Mouse (Mus musculus) liver, embryonic 14.5 days (tissue): ENCODE data around the gene Csk. TPM values are rescaled to one million over a fixed set of nuclear protein-coding genes. Genes with fewer than 3 reads are reported as not detected.

Experiments used
- ATAC-seq: fragments of 200-750 bp; cut with Nextera tagmentation; 2 replicates; pipeline ENCODE4 v1.8.0; 2017; ENCODE audit warnings: moderate number of reproducible peaks, mild to moderate bottlenecking, moderate library complexity; ENCODE audit not compliant: insufficient read depth
- DNase-seq, 3 experiments: peaks; one replicate each; pipeline ENCODE4 v3.0.0-alpha.2; 2012 to 2013; ENCODE audit warnings: low read depth in 3 of 3, low spot score in 3 of 3
- H3K27ac ChIP-seq: fragments of 300-500 bp; sonication (generic); 2 replicates; pipeline ENCODE4 v1.5.1; 2014; ENCODE audit warnings: moderate library complexity, mild to moderate bottlenecking, control low read depth, inconsistent platforms
- H3K27me3 ChIP-seq: fragments of 300-500 bp; sonication (generic); 2 replicates; pipeline ENCODE4 v1.6.1; 2014; ENCODE audit warnings: mild to moderate bottlenecking, low read length, moderate library complexity; ENCODE audit not compliant: control insufficient read depth, insufficient read depth
- H3K36me3 ChIP-seq: fragments of 300-500 bp; sonication (generic); replicated peaks from 2 replicates; pipeline ENCODE4 v1.6.1; 2014; ENCODE audit warnings: low read depth; ENCODE audit not compliant: control insufficient read depth, insufficient read depth
- H3K4me1 ChIP-seq, 2 experiments: fragments of 200-500 bp in 1 of 2; fragments of 300-500 bp in 1 of 2; sonication (generic) in 1 of 2; replicated peaks; 2 replicates each; pipeline ENCODE4 v1.6.1; 2012 to 2014; ENCODE audit warnings: antibody characterized with exemption in 1 of 2, inconsistent platforms in 1 of 2, low read length in 1 of 2; ENCODE audit not compliant: control insufficient read depth in 2 of 2, insufficient read depth in 2 of 2
- H3K4me2 ChIP-seq: fragments of 300-500 bp; sonication (generic); 2 replicates; pipeline ENCODE4 v1.6.1; 2014; ENCODE audit warnings: low read depth, mild to moderate bottlenecking, control low read depth, moderate library complexity
- H3K4me3 ChIP-seq, 2 experiments: fragments of 200-500 bp in 1 of 2; fragments of 300-500 bp in 1 of 2; sonication (generic) in 1 of 2; 2 replicates each; pipeline ENCODE4 v1.5.1; 2012 to 2014; ENCODE audit warnings: low read depth in 2 of 2, low read length in 2 of 2, mild to moderate bottlenecking in 2 of 2, control low read depth in 1 of 2, inconsistent platforms in 1 of 2, moderate library complexity in 1 of 2; ENCODE audit not compliant: insufficient read depth in 1 of 2
- H3K9ac ChIP-seq: fragments of 300-500 bp; sonication (generic); replicated peaks from 2 replicates; pipeline ENCODE4 v1.6.1; 2014; ENCODE audit warnings: mild to moderate bottlenecking, control low read depth, moderate library complexity
- H3K9me3 ChIP-seq: fragments of 300-500 bp; sonication (generic); 2 replicates; pipeline ENCODE4 v1.6.1; 2016; ENCODE audit warnings: low read length, mixed read lengths; ENCODE audit not compliant: control insufficient read depth
- CTCF ChIP-seq: IDR thresholded peaks from 2 replicates; pipeline ENCODE4 v1.5.1; 2016; ENCODE audit warnings: antibody characterized with exemption, low read depth, control low read depth
- EP300 ChIP-seq: IDR thresholded peaks from 2 replicates; pipeline ENCODE4 v1.6.1; 2016; ENCODE audit warnings: antibody characterized with exemption, low read depth
- WGBS: fragments of 180-500 bp; shearing (Covaris S2); extraction: QIAGEN DNeasy Blood & Tissue Kit; methylation state at CpG from one replicate; pipeline ENCODE4 v1.1.7; 2014; ENCODE audit not compliant: insufficient replicate concordance; 5-methylcytosine and 5-hydroxymethylcytosine counted together
- polyA plus RNA-seq, 2 experiments: library from polyadenylated mRNA; depleted of rRNA in 1 of 2; stranded (reverse) in 1 of 2; unstranded in 1 of 2; fragments of >200 nt; fragmentation: Nextera tagmentation in 1 of 2; extraction: Ambion mirVana in 1 of 2; gene quantifications; 2 replicates each; pipeline versions ENCODE4 v1.2.1 to v1.2.3; 2012 to 2014

Csk gene
- polyA plus RNA-seq, 2 experiments: 11.1 to 26.3 TPM

DNA sequence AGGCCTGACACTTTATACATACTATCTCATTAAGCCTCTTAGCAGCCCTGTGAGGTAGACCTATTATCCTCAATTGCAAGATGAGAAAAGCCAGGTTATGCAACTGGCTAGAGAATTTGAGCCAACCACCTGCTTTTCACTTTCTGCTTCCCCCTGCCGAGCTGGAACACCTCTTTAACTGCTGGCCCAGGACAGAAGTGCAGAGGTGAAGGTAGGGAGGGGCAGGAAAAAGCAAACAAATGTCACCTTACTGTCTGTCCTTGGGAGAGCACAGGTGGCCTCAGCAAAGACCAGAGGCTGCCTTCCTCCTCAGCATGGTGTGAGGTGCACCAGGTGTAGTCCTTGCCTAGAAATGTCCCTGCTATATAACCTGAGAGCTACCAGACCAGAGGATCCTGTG lies 14.8 kb upstream of the Csk start:
- Histone ChIP-seq H3K27ac (no peak overlapping the region), H3K9ac (no peak overlapping the region), H3K4me2 (no peak overlapping the region), H3K4me3 (no peak overlapping the region), H3K9me3 (no peaks in the 10 kb centered on the region), H3K27me3 (no peaks in the 10 kb centered on the region), H3K36me3 (no peaks in the 10 kb centered on the region), H3K4me1 (peaks cover 0 to 9% of the 10 kb centered on the region in 2 experiments; a peak in 1 of 4 replicates)
- no peak for ATAC-seq
- TF ChIP-seq CTCF (no peak), EP300 (no peak)
- 27% methylated on average over 1 of the region's 1 CpGs for WGBS
- no peak for DNase-seq

DNA sequence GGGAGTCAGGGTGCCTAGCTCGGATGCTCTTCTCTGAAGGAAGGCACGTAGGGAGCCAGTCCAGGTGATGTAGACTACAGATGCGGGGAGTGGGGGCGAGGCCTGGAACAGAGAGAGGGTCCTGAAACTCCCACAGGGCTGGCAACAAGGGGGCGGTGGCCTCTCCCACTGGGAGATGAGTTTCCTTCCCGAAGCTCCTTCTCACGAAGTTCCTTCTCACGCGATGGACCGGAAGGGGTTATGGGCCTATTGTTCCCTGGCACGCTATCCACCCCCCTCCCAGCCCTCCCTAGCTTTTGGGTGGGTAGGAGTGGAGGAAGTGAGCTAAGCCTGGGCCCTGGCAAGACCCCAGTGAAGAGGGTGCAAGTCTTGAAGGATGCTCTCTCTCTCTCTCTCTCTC lies 14.4 kb upstream of the Csk start:
- Histone ChIP-seq H3K4me3 (no peak overlapping the region), H3K27me3 (no peaks in the 10 kb centered on the region), H3K27ac (no peak overlapping the region), H3K9me3 (no peaks in the 10 kb centered on the region), H3K4me1 (peaks cover 0 to 9% of the 10 kb centered on the region in 2 experiments; a peak in 1 of 4 replicates), H3K36me3 (no peaks in the 10 kb centered on the region), H3K9ac (no peak overlapping the region), H3K4me2 (no peak overlapping the region)
- DNase-seq (no peak), ATAC-seq (no peak)
- TF ChIP-seq CTCF (no peak), EP300 (no peak)
- 54% methylated on average over 11 of the region's 11 CpGs for WGBS

DNA sequence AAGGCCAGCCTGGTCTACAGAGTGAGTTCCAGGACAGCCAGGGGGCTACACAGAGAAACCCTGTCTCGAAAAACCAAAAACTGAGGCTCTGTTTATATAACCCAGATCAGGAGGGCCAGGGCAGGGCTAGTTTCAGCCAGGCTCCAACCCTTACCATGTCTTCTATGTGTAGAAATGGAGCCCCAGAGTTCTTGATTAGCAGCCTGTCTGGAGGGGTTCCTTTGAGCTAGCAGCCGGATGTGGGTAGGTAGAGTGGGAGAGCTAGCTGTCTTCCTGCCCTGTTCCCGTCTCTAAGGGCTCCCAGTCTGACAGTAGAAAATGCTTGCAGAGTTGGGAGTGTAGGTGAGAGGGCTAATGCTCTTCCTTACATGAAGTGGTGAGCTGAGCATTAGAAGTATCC lies 13.7 kb upstream of the Csk start:
- H3K27me3 ChIP-seq: no peaks in the 10 kb centered on the region
- H3K9ac ChIP-seq: no peak overlapping the region
- WGBS: 44% methylated on average over 3 of the region's 3 CpGs
- no peak overlapping the region for H3K4me2 ChIP-seq
- TF ChIP-seq CTCF (no peak), EP300 (no peak)
- ATAC-seq: no peak
- no peak overlapping the region for H3K4me3 ChIP-seq
- H3K4me1 ChIP-seq: peaks cover 0 to 9% of the 10 kb centered on the region in 2 experiments; a peak in 1 of 4 replicates
- DNase-seq: no peak
- no peaks in the 10 kb centered on the region for H3K9me3 ChIP-seq
- H3K36me3 ChIP-seq: no peaks in the 10 kb centered on the region
- no peak overlapping the region for H3K27ac ChIP-seq

DNA sequence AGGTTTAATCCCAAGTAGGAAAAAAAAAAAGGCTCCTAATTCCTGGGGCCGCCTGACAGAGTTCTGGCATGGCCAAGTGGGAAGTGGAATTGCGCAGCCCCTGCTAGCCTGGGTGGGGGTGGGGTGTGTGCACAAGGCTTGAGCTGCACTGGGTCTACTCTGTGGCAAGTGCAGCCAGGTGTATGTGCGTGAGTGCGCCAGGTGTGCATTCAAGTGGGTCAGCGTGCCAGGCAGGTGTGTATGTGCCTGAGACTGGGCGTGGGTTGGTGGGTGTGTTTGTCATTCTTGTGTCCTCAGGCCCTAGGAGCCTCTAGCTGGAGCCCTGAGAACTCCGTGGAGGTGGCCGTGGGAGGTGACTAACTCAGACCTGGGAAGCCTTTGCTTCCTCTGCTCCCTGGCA lies 13.1 kb upstream of the Csk start:
- TF ChIP-seq CTCF (no peak), EP300 (no peak)
- H3K4me3 ChIP-seq: no peak overlapping the region
- no peak overlapping the region for H3K9ac ChIP-seq
- DNase-seq (no peak), ATAC-seq (no peak)
- H3K27ac ChIP-seq: no peak overlapping the region
- H3K27me3 ChIP-seq: no peaks in the 10 kb centered on the region
- H3K36me3 ChIP-seq: no peaks in the 10 kb centered on the region
- 67% methylated on average over 8 of the region's 8 CpGs for WGBS
- H3K4me1 ChIP-seq: peaks cover 0 to 10% of the 10 kb centered on the region in 2 experiments; a peak in 3 of 4 replicates
- H3K4me2 ChIP-seq: no peak overlapping the region
- no peaks in the 10 kb centered on the region for H3K9me3 ChIP-seq

DNA sequence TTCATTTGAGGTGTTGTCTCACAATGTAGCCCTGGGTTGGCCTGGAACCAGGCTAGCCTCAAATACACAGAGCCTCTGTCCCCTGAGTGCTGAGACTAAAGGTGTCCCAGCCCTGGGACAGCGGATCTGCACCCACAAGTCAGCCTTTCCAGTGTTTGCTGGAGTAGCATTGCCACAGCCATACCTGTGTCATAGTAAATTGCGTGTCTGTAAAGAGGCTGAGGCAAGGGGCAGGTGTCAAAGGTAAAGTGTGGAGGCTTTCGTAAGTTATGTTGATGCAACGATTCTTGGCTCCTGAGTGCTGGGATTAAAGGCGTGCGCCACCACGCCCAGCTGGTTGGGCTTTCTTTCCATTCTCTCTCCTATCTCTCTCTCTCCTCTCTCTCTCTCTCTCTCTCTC lies 11.2 kb upstream of the Csk start:
- no peak for ATAC-seq

More for the DNA sequence above, 11.2 kb upstream of the Csk start:
- peaks cover 10 to 21% of the 10 kb centered on the region in 2 experiments for H3K4me1 ChIP-seq
- H3K9me3 ChIP-seq: no peaks in the 10 kb centered on the region
- H3K27ac ChIP-seq: no peak overlapping the region
- no peaks in the 10 kb centered on the region for H3K36me3 ChIP-seq
- H3K9ac ChIP-seq: no peak overlapping the region
- H3K4me2 ChIP-seq: no peak overlapping the region
- no peak for TF ChIP-seq EP300
- no peak for TF ChIP-seq CTCF
- DNase-seq: no peak
- H3K4me3 ChIP-seq: no peak overlapping the region
- no peaks in the 10 kb centered on the region for H3K27me3 ChIP-seq
- WGBS: 61% methylated on average over 7 of the region's 7 CpGs
